Mouse (Mus musculus): Measurements from ENCODE around the gene Aldh16a1.

- TF ChIP-seq CTCF (conservative IDR thresholded peaks at IDR 0.05 in 1 of 2, IDR thresholded peaks at IDR 0.05 in 1 of 2; ENCODE audit: low read depth in 2 of 2, low read length in 2 of 2) = no peak
- TF ChIP-seq UBTF (IDR thresholded peaks at IDR 0.05; ENCODE audit: low read depth, low read length) = no peak
- no peak for TF ChIP-seq POLR2AphosphoS2 (IDR thresholded peaks at IDR 0.05; ENCODE audit: low read depth, low read length)
- no peak for TF ChIP-seq MAX (IDR thresholded peaks at IDR 0.05; ENCODE audit: low read length)
- TF ChIP-seq EP300 (IDR thresholded peaks at IDR 0.05; ENCODE audit: low read length) = no peak
- no peak for TF ChIP-seq TBP (conservative IDR thresholded peaks at IDR 0.05; ENCODE audit: low read depth, low read length)
- no peak for TF ChIP-seq POLR2A (IDR thresholded peaks at IDR 0.05; ENCODE audit: low read depth, low read length)
- no peak for TF ChIP-seq HCFC1 (IDR thresholded peaks at IDR 0.05; ENCODE audit: low read depth, low read length)
- TF ChIP-seq BHLHE40 (IDR thresholded peaks at IDR 0.05; ENCODE audit: low read depth, low read length) = no peak
- no peak for TF ChIP-seq RAD21 (IDR thresholded peaks at IDR 0.05; ENCODE audit: low read depth, low read length)
- TF ChIP-seq ETS1 (conservative IDR thresholded peaks at IDR 0.05; ENCODE audit: low read depth, low read length) = no peak
- no peak for TF ChIP-seq ZC3H11A (IDR thresholded peaks at IDR 0.05; ENCODE audit: low read depth, low read length)
Observed at GRCm38 (mm10) chr7:45129776-45130512, 24.4 kb downstream of the Aldh16a1 start.

All from CH12.LX (cell line).